Mouse (Mus musculus) cerebellum, adult 8-10 months (tissue): ENCODE results near the gene Tarsl2.

Experiments used
- DNase-seq: peaks from one replicate; pipeline ENCODE4 v3.0.0; 2022

The Tarsl2 gene

GRCm38 (mm10) chr7:65657490-65658120, 12.9 kb downstream of the Tarsl2 start:
- no peak for DNase-seq

GRCm38 (mm10) chr7:65663225-65663790, 18.6 kb downstream of the Tarsl2 start:
- no peak for DNase-seq

GRCm38 (mm10) chr7:65663886-65664285, 19.2 kb downstream of the Tarsl2 start:
- no peak for DNase-seq

GRCm38 (mm10) chr7:65667491-65667890, 22.8 kb downstream of the Tarsl2 start:
- DNase-seq: no peak

- DNase-seq: no peak
Measured at GRCm38 (mm10) chr7:65678050-65678449, 33.4 kb downstream of the Tarsl2 start.

- DNase-seq: no peak
Measured at GRCm38 (mm10) chr7:65678900-65679595, 34.4 kb downstream of the Tarsl2 start.

GRCm38 (mm10) chr7:65681166-65681565, 36.5 kb downstream of the Tarsl2 start:
- no peak for DNase-seq

GRCm38 (mm10) chr7:65684256-65684835, 39.6 kb downstream of the Tarsl2 start:
- no peak for DNase-seq

GRCm38 (mm10) chr7:65686664-65687063, 42.0 kb downstream of the Tarsl2 start:
- DNase-seq: no peak

- DNase-seq: no peak
Measured at GRCm38 (mm10) chr7:65690869-65691268, 46.2 kb downstream of the Tarsl2 start, which contains the start of gene Tm2d3. Tm2d3 (plus strand) TSS chr7:65691169.

- no peak for DNase-seq
Measured at GRCm38 (mm10) chr7:65691929-65692605, 47.4 kb downstream of the Tarsl2 start.

- no peak for DNase-seq
Measured at GRCm38 (mm10) chr7:65692883-65693282, 48.2 kb downstream of the Tarsl2 start.

GRCm38 (mm10) chr7:65693301-65693821, 48.7 kb downstream of the Tarsl2 start:
- peak; percentile 88 for DNase-seq

- DNase-seq: no peak
Measured at GRCm38 (mm10) chr7:65696450-65696849, 51.8 kb downstream of the Tarsl2 start.

- no peak for DNase-seq
Measured at GRCm38 (mm10) chr7:65702076-65702475, 57.4 kb downstream of the Tarsl2 start.

- DNase-seq: peak; percentile 74
Measured at GRCm38 (mm10) chr7:65704818-65705242, 60.1 kb downstream of the Tarsl2 start.

- DNase-seq: no peak
Measured at GRCm38 (mm10) chr7:65708506-65708905, 63.8 kb downstream of the Tarsl2 start.

- no peak for DNase-seq
Measured at GRCm38 (mm10) chr7:65710301-65710700, 65.6 kb downstream of the Tarsl2 start.

GRCm38 (mm10) chr7:65713782-65714181, 69.1 kb downstream of the Tarsl2 start:
- no peak for DNase-seq

GRCm38 (mm10) chr7:65714304-65714703, 69.6 kb downstream of the Tarsl2 start:
- DNase-seq: no peak

GRCm38 (mm10) chr7:65734024-65734423, 89.3 kb downstream of the Tarsl2 start:
- DNase-seq: no peak

GRCm38 (mm10) chr7:65735261-65735660, 90.6 kb downstream of the Tarsl2 start:
- no peak for DNase-seq
